Mouse (Mus musculus) brown adipose tissue, adult 24 weeks (tissue): ENCODE measurements around the gene Arid3b. TPM values are rescaled to one million over a fixed set of nuclear protein-coding genes. Genes with fewer than 3 reads are reported as not detected.

Experiments used
- H3K27ac ChIP-seq: fragments of 200-500 bp; replicated peaks from 2 replicates; pipeline ENCODE4 v1.5.1; 2012; ENCODE audit warnings: low read depth, mild to moderate bottlenecking, low read length
- H3K4me1 ChIP-seq: fragments of 200-500 bp; 2 replicates; pipeline ENCODE4 v1.6.1; 2012; ENCODE audit warnings: low read length, mixed read lengths; ENCODE audit not compliant: control insufficient read depth, insufficient read depth, insufficient read length
- H3K4me3 ChIP-seq: fragments of 200-500 bp; 2 replicates; pipeline ENCODE4 v1.5.1; 2012; ENCODE audit warnings: low read depth, mild to moderate bottlenecking, low read length, moderate library complexity; ENCODE audit not compliant: insufficient read depth
- polyA plus RNA-seq: library from polyadenylated mRNA; stranded (reverse); fragments of >200 nt; gene quantifications from 2 replicates; pipeline ENCODE4 v1.2.4, GENCODE M21; 2012; ENCODE audit not compliant: missing spikeins, insufficient read depth, insufficient read length

Gene Arid3b
- polyA plus RNA-seq, 1 experiment, result 2.6 TPM

GRCm38 (mm10) chr9:57811793-57812733, 24.5 kb downstream of the Arid3b start:
- Histone ChIP-seq H3K4me1 (no peaks in the 10 kb centered on the region), H3K4me3 (no peak overlapping the region), H3K27ac (no peak overlapping the region)

DNA sequence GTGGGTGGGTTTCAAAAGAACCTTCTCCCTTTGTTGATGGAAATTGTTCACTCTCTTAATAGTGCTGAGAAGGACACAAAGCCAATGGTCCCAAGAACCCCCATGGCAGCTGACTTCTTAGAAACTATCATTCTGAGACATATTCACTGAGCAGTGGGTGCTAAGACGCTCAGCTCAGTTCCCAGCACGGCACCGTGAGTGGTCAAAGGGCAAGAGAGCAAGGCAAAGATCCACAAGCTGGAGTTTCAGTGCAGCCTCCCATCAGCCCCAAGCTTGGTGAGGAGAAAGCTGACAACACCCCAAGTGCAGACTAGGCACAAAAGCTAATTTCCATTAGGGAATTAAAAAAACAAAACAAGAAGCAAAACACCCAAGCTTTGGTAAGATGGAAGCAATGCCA, 25.9 kb downstream of the Arid3b start:
- H3K27ac ChIP-seq, result no peak overlapping the region
- no peak overlapping the region for H3K4me3 ChIP-seq
- H3K4me1 ChIP-seq, result no peaks in the 10 kb centered on the region

DNA sequence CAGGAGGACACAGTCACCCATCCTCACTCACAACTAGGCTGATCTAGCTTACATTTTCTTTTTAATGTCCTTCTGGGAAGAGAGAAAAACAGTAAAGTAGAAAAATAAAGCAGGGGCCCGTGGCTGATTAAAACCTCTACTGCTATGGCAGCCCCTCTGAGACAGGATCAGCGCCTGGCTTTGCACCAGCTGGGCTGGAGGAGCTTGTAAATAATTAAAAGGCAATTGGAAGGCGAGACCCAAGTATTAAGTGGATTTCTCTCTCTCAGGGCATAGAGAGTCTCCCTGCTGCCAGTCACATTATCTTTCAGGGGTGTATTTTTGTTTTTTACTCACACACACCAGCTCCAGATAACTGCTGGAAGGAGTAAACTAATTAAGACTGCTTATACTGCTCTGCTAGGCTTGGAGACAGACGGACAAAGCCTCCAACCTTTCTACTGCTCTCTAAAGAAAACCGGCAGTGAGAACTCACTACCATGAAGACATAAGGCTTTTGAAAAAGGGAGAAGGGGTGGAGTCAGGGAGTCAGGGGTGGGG, 27.8 kb downstream of the Arid3b start:
- H3K4me1 ChIP-seq, result no peaks in the 10 kb centered on the region

GRCm38 (mm10) chr9:57807174-57807651, 29.4 kb downstream of the Arid3b start:
- H3K27ac ChIP-seq, result no peak overlapping the region
- no peak overlapping the region for H3K4me3 ChIP-seq
- no peaks in the 10 kb centered on the region for H3K4me1 ChIP-seq

More for the DNA sequence above, 27.8 kb downstream of the Arid3b start:
- no peak overlapping the region for H3K27ac ChIP-seq
- H3K4me3 ChIP-seq, result no peak overlapping the region

DNA sequence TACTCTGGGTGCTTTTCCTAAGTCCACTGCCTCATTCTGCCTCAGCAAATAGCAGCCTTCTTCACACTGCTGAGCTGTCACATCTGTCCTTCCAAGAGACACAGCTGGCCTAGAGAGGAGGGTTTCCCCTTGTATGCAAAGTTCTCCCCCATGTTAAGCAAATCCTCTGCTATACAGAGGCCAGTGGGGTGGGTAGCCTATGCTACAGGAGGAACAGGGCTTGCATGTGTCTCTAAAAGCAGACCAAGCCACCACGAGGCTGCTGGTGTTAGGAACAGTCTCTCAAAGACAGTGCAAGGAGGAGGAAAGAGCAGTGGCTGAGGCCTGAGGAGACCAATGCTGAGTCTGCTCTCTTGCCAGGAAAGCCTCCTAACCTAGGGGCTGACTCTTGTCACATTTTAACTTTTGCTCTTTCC, 30.5 kb downstream of the Arid3b start:
- no peaks in the 10 kb centered on the region for H3K4me1 ChIP-seq
- H3K27ac ChIP-seq, result no peak overlapping the region

GRCm38 (mm10) chr9:57805087-57805737, 31.4 kb downstream of the Arid3b start:
- Histone ChIP-seq H3K4me3 (no peak overlapping the region), H3K4me1 (no peaks in the 10 kb centered on the region), H3K27ac (no peak overlapping the region)

More for the DNA sequence above, 30.5 kb downstream of the Arid3b start:
- H3K4me3 ChIP-seq, result no peak overlapping the region

DNA sequence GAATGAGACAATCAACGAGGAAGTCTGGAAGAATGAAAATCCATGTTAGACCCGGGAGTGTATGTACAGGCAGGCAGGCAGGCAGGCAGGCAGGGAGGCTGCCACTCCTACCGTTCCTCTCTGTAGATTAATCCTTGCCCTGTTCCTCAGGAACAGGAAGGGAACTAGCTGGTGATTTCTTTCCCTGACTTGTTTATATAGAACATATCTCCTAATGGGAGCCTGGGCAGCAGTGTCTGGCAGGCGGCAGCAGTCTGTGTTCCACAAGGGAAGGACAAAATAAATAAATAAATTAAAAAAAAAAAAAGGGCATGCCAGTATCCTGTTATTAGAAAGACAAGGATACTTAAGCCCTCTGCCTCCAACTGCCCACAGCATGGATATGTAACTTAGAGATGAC, 32.8 kb downstream of the Arid3b start:
- Histone ChIP-seq H3K4me3 (no peak overlapping the region), H3K27ac (no peak overlapping the region), H3K4me1 (no peaks in the 10 kb centered on the region)

- H3K4me1 ChIP-seq, result no peaks in the 10 kb centered on the region
- no peak overlapping the region for H3K27ac ChIP-seq
- no peak overlapping the region for H3K4me3 ChIP-seq
Measured at GRCm38 (mm10) chr9:57803047-57803446, 33.5 kb downstream of the Arid3b start.

DNA sequence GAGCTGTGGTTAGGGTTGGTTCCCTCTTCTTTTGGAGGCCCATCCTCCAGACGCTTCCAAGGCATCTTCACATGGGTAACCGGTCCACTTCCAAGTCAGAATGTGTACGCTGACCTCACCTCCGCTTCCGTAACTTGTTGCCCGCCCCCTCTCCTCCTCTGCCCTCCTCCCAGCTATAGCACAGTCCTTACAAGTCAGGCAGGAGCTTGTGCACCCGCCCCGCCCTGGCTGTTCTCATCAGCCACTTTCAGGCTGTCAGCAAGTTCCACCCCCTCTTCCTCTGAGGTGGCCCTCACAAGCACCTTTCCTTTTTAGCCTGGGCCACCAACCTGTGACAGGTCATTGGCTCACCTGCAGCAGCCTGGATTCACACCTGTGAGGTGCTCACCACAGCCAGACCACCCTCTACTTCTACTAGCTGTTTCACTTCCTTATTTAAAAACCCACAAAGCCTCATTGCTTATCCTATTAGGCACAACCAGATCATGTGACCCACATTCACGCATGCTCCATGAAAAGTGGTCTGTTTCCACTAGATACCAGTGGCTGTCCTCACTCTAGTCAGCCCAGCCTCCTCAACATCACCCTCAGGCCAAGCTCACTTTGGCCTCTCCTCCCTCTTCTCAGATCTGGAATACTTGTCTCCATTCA, 36.1 kb downstream of the Arid3b start:
- Histone ChIP-seq H3K4me3 (no peak overlapping the region), H3K27ac (no peak overlapping the region), H3K4me1 (no peaks in the 10 kb centered on the region)

- Histone ChIP-seq H3K4me1 (no peaks in the 10 kb centered on the region), H3K4me3 (no peak overlapping the region), H3K27ac (no peak overlapping the region)
Measured at GRCm38 (mm10) chr9:57798725-57799253, 37.8 kb downstream of the Arid3b start.

DNA sequence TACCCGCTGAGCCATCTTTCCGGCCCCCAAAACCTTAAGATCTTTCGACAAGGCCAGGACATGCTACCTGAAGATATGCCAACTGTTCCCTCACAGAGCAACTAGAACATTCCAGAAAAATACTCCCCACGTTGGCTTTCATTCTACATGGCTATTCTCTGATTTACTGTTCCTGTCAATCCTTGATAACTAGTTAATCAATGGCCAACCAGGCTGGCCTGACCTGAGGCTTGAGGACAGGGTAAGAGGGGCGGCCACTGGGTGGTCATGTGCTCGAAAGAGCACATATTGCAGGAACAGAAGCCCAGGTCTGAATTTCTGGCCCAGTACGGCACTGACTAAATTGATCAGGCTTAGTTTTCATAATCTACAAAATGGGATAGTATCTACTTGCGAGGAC, 39.1 kb downstream of the Arid3b start:
- Histone ChIP-seq H3K4me1 (no peaks in the 10 kb centered on the region), H3K27ac (no peak overlapping the region), H3K4me3 (no peak overlapping the region)

GRCm38 (mm10) chr9:57789733-57790132, 46.9 kb downstream of the Arid3b start:
- Histone ChIP-seq H3K27ac (no peak overlapping the region), H3K4me3 (no peak overlapping the region), H3K4me1 (no peaks in the 10 kb centered on the region)

DNA sequence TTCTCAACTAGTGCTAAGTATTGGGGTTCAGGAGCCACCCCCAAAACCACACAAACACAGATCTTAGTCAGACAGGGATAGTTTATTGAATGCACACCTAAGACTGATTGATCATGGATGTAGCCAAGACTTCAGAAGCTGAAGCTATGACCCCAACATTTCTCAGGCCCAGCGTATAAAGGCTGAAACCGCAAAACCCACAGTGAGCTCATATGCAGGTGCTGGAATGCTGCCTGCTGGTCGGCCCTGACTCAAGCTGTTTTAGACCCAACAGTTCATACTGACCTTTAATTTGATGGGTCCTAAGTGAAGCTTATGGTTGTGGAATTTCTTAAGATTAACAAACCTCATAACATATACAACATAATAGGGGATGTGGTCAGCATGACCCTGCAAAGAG, 53.9 kb downstream of the Arid3b start:
- no peak overlapping the region for H3K27ac ChIP-seq
- H3K4me1 ChIP-seq, result no peaks in the 10 kb centered on the region
- H3K4me3 ChIP-seq, result no peak overlapping the region

DNA sequence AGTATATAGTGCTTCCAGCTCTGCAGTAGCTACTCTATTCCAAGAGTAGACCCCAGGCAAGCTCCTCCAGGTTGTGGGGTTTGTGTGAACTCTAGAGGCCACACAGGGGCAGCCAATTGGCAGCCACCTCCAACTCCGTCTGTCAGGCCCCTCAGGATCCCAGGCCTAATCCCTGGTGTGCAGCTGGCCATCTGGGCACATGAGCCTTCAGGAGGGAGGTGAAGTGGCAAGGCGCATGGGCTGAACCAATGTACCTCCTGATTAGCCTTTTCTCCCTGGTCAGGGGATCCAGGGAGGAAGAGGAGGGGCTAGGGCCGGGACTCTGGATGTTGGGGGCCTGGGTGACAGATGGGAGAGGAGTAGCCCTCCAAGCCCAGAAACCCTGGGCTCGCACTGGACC, 60.9 kb downstream of the Arid3b start:
- no peak overlapping the region for H3K27ac ChIP-seq
- H3K4me3 ChIP-seq, result no peak overlapping the region
- no peaks in the 10 kb centered on the region for H3K4me1 ChIP-seq

GRCm38 (mm10) chr9:57775026-57775425, 61.6 kb downstream of the Arid3b start:
- H3K4me1 ChIP-seq, result no peaks in the 10 kb centered on the region
- H3K27ac ChIP-seq, result no peak overlapping the region
- no peak overlapping the region for H3K4me3 ChIP-seq
